11 mouse cellular contexts compared by ENCODE assay signal in genomic region chr7:49064792-49065521, GRCm38 (mm10).
DNase-seq lines count a peak whose midpoint lies in the region; ATAC-seq and TF ChIP-seq lines count a peak whose summit lies in the region.
"Had no signal": no experiment of that assay in that cellular context is flagged by ENCODE, and none has a peak within 500 bp of the region (broad histone marks: within the 10 kb centered on the region; RNA-seq: fewer than 3 reads in every experiment).

No protein-coding gene starts in this region.

- H3K4me1 ChIP-seq in heart, embryonic 14.5 days (ENCODE audit: control insufficient read depth in 2 of 2, insufficient read depth in 2 of 2, low read length in 2 of 2) = peaks cover 12 to 20% of the 10 kb centered on the region in 2 experiments
- H3K4me1 ChIP-seq in heart, embryonic 11.5 days (ENCODE audit: control insufficient read depth, insufficient read depth, low read length) = no peaks in the 10 kb centered on the region
- H3K4me1 ChIP-seq in lung, postnatal 0 days (ENCODE audit: insufficient read depth, low read depth, low read length) = no peaks in the 10 kb centered on the region
- peaks cover 46% of the 10 kb centered on the region for H3K4me1 ChIP-seq in hindbrain, embryonic 14.5 days (replicated peaks; ENCODE audit: control insufficient read depth, insufficient read depth, low read length)
- H3K4me1 ChIP-seq in midbrain, postnatal 0 days (ENCODE audit: insufficient read depth, low read length) = peaks cover 13% of the 10 kb centered on the region

- no peak overlapping the region for H3K9ac ChIP-seq in heart, embryonic 14.5 days (ENCODE audit: low read length)
- no peak overlapping the region for H3K9ac ChIP-seq in heart, embryonic 11.5 days (ENCODE audit: low read depth, low read length)
- H3K9ac ChIP-seq in lung, postnatal 0 days (replicated peaks; ENCODE audit: low read depth) = no peak overlapping the region
- H3K9ac ChIP-seq in hindbrain, embryonic 14.5 days = no peak overlapping the region
- H3K9ac ChIP-seq in midbrain, postnatal 0 days (replicated peaks; ENCODE audit: low read length, poor library complexity, severe bottlenecking) = no peak overlapping the region

- H3K36me3 ChIP-seq in heart, embryonic 14.5 days (ENCODE audit: control insufficient read depth, insufficient read depth, low read length) = no peaks in the 10 kb centered on the region
- no peaks in the 10 kb centered on the region for H3K36me3 ChIP-seq in heart, embryonic 11.5 days (ENCODE audit: control insufficient read depth, insufficient read depth, low read length)
- no peaks in the 10 kb centered on the region for H3K36me3 ChIP-seq in lung, postnatal 0 days (ENCODE audit: insufficient read depth, low read length)
- no peaks in the 10 kb centered on the region for H3K36me3 ChIP-seq in hindbrain, embryonic 14.5 days (replicated peaks; ENCODE audit: control insufficient read depth, insufficient read depth)
- H3K36me3 ChIP-seq in midbrain, postnatal 0 days (ENCODE audit: insufficient read depth, low read length) = no peaks in the 10 kb centered on the region

- no peaks in the 10 kb centered on the region for H3K9me3 ChIP-seq in heart, embryonic 14.5 days (ENCODE audit: control insufficient read depth, low read length)
- no peaks in the 10 kb centered on the region for H3K9me3 ChIP-seq in heart, embryonic 11.5 days (replicated peaks; ENCODE audit: control insufficient read depth, low read length)
- H3K9me3 ChIP-seq in lung, postnatal 0 days (ENCODE audit: low read length) = no peaks in the 10 kb centered on the region
- no peaks in the 10 kb centered on the region for H3K9me3 ChIP-seq in hindbrain, embryonic 14.5 days (ENCODE audit: control insufficient read depth, low read length)
- no peaks in the 10 kb centered on the region for H3K9me3 ChIP-seq in midbrain, postnatal 0 days (ENCODE audit: low read length)

- TF ChIP-seq EP300 in lung, postnatal 0 days (IDR thresholded peaks at IDR 0.05) = no peak

- no peak for DNase-seq in lung, postnatal 0 days (ENCODE audit: low spot score)
- no peak for DNase-seq in lung, postnatal 36 days
- peak; percentile 83 for DNase-seq in hindbrain, embryonic 14.5 days (ENCODE audit: low spot score)
- DNase-seq in midbrain, postnatal 0 days (ENCODE audit: low spot score) = peak; percentile 90
- no peak for DNase-seq in testis, postnatal 14 days (ENCODE audit: low spot score)
- no peak for DNase-seq in thymus, postnatal 4 days
- DNase-seq: thymus, postnatal 25 days had no signal

- peak overlapping the region; percentile 22 to 25; a peak in 2 of 4 replicates for H3K27ac ChIP-seq in heart, embryonic 14.5 days (replicated peaks in 1 of 2; ENCODE audit: control insufficient read depth in 1 of 2, insufficient read depth in 1 of 2, low read depth in 2 of 2, low read length in 2 of 2)
- H3K27ac ChIP-seq in heart, embryonic 11.5 days (ENCODE audit: low read depth, low read length) = no peak overlapping the region
- no peak overlapping the region for H3K27ac ChIP-seq in lung, postnatal 0 days (ENCODE audit: low read length)
- H3K27ac ChIP-seq in hindbrain, embryonic 14.5 days = peak overlapping the region; percentile 66; the same call in 1 of the 2 replicates
- H3K27ac ChIP-seq in midbrain, postnatal 0 days (ENCODE audit: low read depth, low read length) = no peak overlapping the region

- 38% methylated on average over 4 of the region's 4 CpGs for WGBS in heart, embryonic 14.5 days
- WGBS in heart, embryonic 11.5 days (ENCODE audit: insufficient replicate concordance) = 67% methylated on average over 4 of the region's 4 CpGs
- 58% methylated on average over 4 of the region's 4 CpGs for WGBS in lung, postnatal 0 days
- WGBS in hindbrain, embryonic 14.5 days = 50% methylated on average over 4 of the region's 4 CpGs
- 41% methylated on average over 4 of the region's 4 CpGs for whole genome bisulfite sequencing in midbrain, postnatal 0 days

- no peak overlapping the region for H3K4me2 ChIP-seq in heart, embryonic 14.5 days (ENCODE audit: low read length)
- no peak overlapping the region for H3K4me2 ChIP-seq in heart, embryonic 11.5 days
- no peak overlapping the region for H3K4me2 ChIP-seq in lung, postnatal 0 days (replicated peaks; ENCODE audit: low read depth, low read length)
- H3K4me2 ChIP-seq in hindbrain, embryonic 14.5 days (replicated peaks) = no peak overlapping the region
- H3K4me2 ChIP-seq in midbrain, postnatal 0 days (ENCODE audit: low read depth, low read length, poor library complexity, severe bottlenecking) = no peak overlapping the region

- H3K27me3 ChIP-seq in heart, embryonic 14.5 days (ENCODE audit: control insufficient read depth, insufficient read depth, low read length) = no peaks in the 10 kb centered on the region
- H3K27me3 ChIP-seq in heart, embryonic 11.5 days (ENCODE audit: control insufficient read depth, insufficient read depth, low read length) = no peaks in the 10 kb centered on the region
- H3K27me3 ChIP-seq in lung, postnatal 0 days (replicated peaks; ENCODE audit: insufficient read depth, low read length) = no peaks in the 10 kb centered on the region
- no peaks in the 10 kb centered on the region; the same call in 1 of the 2 replicates for H3K27me3 ChIP-seq in hindbrain, embryonic 14.5 days (ENCODE audit: control insufficient read depth, insufficient read depth, low read length)
- H3K27me3 ChIP-seq in midbrain, postnatal 0 days (ENCODE audit: insufficient read depth, low read length) = no peaks in the 10 kb centered on the region

- no peak overlapping the region for H3K4me3 ChIP-seq in heart, embryonic 14.5 days (ENCODE audit: control insufficient read depth in 1 of 2, insufficient read depth in 1 of 2, low read depth in 1 of 2, low read length in 2 of 2)
- H3K4me3 ChIP-seq in heart, embryonic 11.5 days (ENCODE audit: low read depth, low read length) = no peak overlapping the region
- H3K4me3 ChIP-seq in lung, postnatal 0 days (ENCODE audit: low read depth, low read length) = no peak overlapping the region
- H3K4me3 ChIP-seq in hindbrain, embryonic 14.5 days (replicated peaks; ENCODE audit: low read length) = no peak overlapping the region
- no peak overlapping the region for H3K4me3 ChIP-seq in midbrain, postnatal 0 days (ENCODE audit: low read depth, low read length)

- ATAC-seq in heart, embryonic 14.5 days (ENCODE audit: insufficient number of reproducible peaks, insufficient read depth, low FRiP score, low read depth) = peak; percentile 52; the same call in 1 of the 2 replicates
- ATAC-seq in heart, embryonic 11.5 days (replicated peaks; ENCODE audit: insufficient number of reproducible peaks, low FRiP score, low TSS enrichment) = no peak
- peak; percentile 26; the same call in 1 of the 2 replicates for ATAC-seq in lung, postnatal 0 days
- ATAC-seq in hindbrain, embryonic 14.5 days (ENCODE audit: low FRiP score) = peak; percentile 74
- ATAC-seq in midbrain, postnatal 0 days (ENCODE audit: low FRiP score) = no peak
- ATAC-seq: activated CD4-positive, CD25-positive, alpha-beta regulatory T cell, adult 4 months; intestine, postnatal 0 days had no signal

- no peak for TF ChIP-seq CTCF in lung, postnatal 0 days (IDR thresholded peaks at IDR 0.05)
- no peak for TF ChIP-seq CTCF in midbrain, postnatal 0 days (IDR thresholded peaks at IDR 0.05)

Comparison
In these comparisons a context has a peak if more than half of its experiments do, and no peak if none do; other contexts are left out.
1. ATAC-seq: peak in heart, embryonic 14.5 days (single experiment), lung, postnatal 0 days (single experiment) and hindbrain, embryonic 14.5 days (single experiment); none in heart, embryonic 11.5 days (single experiment) and midbrain, postnatal 0 days (single experiment).
2. H3K27ac ChIP-seq: peak in heart, embryonic 14.5 days (2 of 2) and hindbrain, embryonic 14.5 days (single experiment); none in heart, embryonic 11.5 days (single experiment), lung, postnatal 0 days (single experiment) and midbrain, postnatal 0 days (single experiment).
3. DNase-seq: peak in hindbrain, embryonic 14.5 days (single experiment) and midbrain, postnatal 0 days (single experiment); none in lung, postnatal 0 days (single experiment), lung, postnatal 36 days (single experiment), testis, postnatal 14 days (single experiment) and thymus, postnatal 4 days (single experiment).